Mouse (Mus musculus): ENCODE results near the gene Aldob. TPM values are rescaled to one million over a fixed set of nuclear protein-coding genes. Genes with fewer than 3 reads are reported as not detected.
"Not testable (repeated sequence)": the region's sequence is repeated elsewhere in the genome, so short reads cannot be mapped to it uniquely, and the experiment has no call there.

Gene Aldob
- polyA plus RNA-seq, 1 experiment from 2014 or later: 929 TPM

DNA sequence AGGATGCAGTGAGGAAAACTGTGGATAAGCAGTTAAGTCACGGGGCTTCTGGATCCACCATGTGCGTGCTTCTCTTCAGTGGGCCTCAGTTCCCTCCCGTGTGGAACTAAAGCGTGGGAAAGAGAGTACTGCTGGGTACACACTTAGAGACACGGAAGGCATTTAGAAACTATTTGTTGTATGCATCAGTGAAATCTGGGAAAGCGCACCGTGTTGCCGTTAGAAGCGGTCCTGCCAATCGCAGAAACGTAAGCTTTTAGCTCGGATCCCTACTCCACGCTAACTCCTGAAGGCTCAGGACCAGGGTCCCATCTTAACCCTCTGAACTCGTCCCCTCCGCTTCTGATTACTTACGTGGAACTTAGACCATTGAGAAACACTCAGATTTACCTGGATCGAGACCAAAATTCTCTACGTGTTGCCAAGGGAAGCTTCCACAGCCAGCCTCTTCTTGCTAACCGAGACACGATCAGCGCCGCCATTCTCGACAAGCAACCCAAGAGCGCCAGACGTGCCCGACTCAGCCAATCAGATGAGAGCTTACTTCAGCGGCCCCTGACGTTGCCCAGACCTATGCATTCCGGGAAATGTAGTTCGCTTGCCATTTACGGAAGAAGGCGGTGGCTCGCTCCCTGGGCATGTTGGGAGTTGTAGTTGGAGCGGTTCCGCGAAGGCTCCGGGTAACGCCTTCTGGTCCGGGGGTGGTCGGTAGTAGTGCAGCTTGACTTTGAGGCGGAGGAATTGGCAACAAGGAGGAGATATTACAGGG lies 28.6 kb downstream of the Aldob start, which contains the start of the genes Mrpl50 and Zfp189:
Mrpl50 (minus strand) TSS at position 522 of the 769 bp plus-strand sequence.
Zfp189 (plus strand) TSS at position 605 of the 769 bp plus-strand sequence.
- peak within 1 kb of the TSS; percentile 71 for H3K9ac ChIP-seq (ENCODE audit: low read depth, low read length)
- under 1% methylated on average over 41 of the region's 41 CpGs for WGBS
- no peak for TF ChIP-seq CTCF (IDR thresholded peaks at IDR 0.05; ENCODE audit: low read depth)
- H3K4me1 ChIP-seq (replicated peaks; ENCODE audit: insufficient read depth, low read length): peaks cover 3% of the 10 kb centered on the region; the same call in 1 of the 2 replicates
- DNase-seq (ENCODE audit: low spot score) (peak; percentile 99), ATAC-seq (replicated peaks; ENCODE audit: low FRiP score, low read depth) (peak; percentile 99)
- 0 out of 2 replicates have a peak, but pooled peaks cover 3% of the 10 kb centered on the region for H3K36me3 ChIP-seq (ENCODE audit: insufficient read depth, low read length)
- H3K9me3 ChIP-seq (replicated peaks; ENCODE audit: low read length): no peaks in the 10 kb centered on the region
- peak within 1 kb of the TSS; percentile 76 for H3K4me2 ChIP-seq (ENCODE audit: low read length)
- H3K27ac ChIP-seq: peak within 1 kb of the TSS; percentile 72
- peak within 1 kb of the TSS; percentile 71 for H3K4me3 ChIP-seq (replicated peaks; ENCODE audit: low read depth, low read length)
- H3K27me3 ChIP-seq (ENCODE audit: insufficient read depth, low read length): no peaks in the 10 kb centered on the region

GRCm38 (mm10) chr4:49519476-49519875 lies 29.9 kb downstream of the Aldob start:
- Histone ChIP-seq H3K4me2 (ENCODE audit: low read length) (peak overlapping the region; percentile 45; the same call in 1 of the 2 replicates), H3K36me3 (ENCODE audit: insufficient read depth, low read length) (0 out of 2 replicates have a peak, but pooled peaks cover 3% of the 10 kb centered on the region), H3K4me1 (replicated peaks; ENCODE audit: insufficient read depth, low read length) (peaks cover 3% of the 10 kb centered on the region; the same call in 1 of the 2 replicates), H3K9me3 (replicated peaks; ENCODE audit: low read length) (no peaks in the 10 kb centered on the region), H3K27me3 (ENCODE audit: insufficient read depth, low read length) (no peaks in the 10 kb centered on the region), H3K9ac (ENCODE audit: low read depth, low read length) (no peak overlapping the region), H3K27ac (no peak overlapping the region), H3K4me3 (replicated peaks; ENCODE audit: low read depth, low read length) (no peak overlapping the region)
- no peak for ATAC-seq (replicated peaks; ENCODE audit: low FRiP score, low read depth)
- WGBS: 78% methylated on average over 5 of the region's 5 CpGs
- peak; percentile 14 for DNase-seq (ENCODE audit: low spot score)
- peak; percentile 39; the same call in 1 of the 2 replicates for TF ChIP-seq CTCF (IDR thresholded peaks at IDR 0.05; ENCODE audit: low read depth)

- WGBS: 95% methylated on average over 6 of the region's 6 CpGs
- DNase-seq (ENCODE audit: low spot score) (no peak), ATAC-seq (replicated peaks; ENCODE audit: low FRiP score, low read depth) (no peak)
- Histone ChIP-seq H3K4me3 (replicated peaks; ENCODE audit: low read depth, low read length) (no peak overlapping the region), H3K4me2 (ENCODE audit: low read length) (no peak overlapping the region), H3K4me1 (replicated peaks; ENCODE audit: insufficient read depth, low read length) (0 out of 2 replicates have a peak, but pooled peaks cover 3% of the 10 kb centered on the region), H3K9me3 (replicated peaks; ENCODE audit: low read length) (no peaks in the 10 kb centered on the region), H3K27me3 (ENCODE audit: insufficient read depth, low read length) (no peaks in the 10 kb centered on the region), H3K36me3 (ENCODE audit: insufficient read depth, low read length) (peaks cover 25% of the 10 kb centered on the region), H3K9ac (ENCODE audit: low read depth, low read length) (no peak overlapping the region), H3K27ac (no peak overlapping the region)
- TF ChIP-seq CTCF (IDR thresholded peaks at IDR 0.05; ENCODE audit: low read depth): no peak
Measured at GRCm38 (mm10) chr4:49514441-49514840, 34.9 kb downstream of the Aldob start.

GRCm38 (mm10) chr4:49512636-49513035 lies 36.7 kb downstream of the Aldob start:
- Histone ChIP-seq H3K4me1 (replicated peaks; ENCODE audit: insufficient read depth, low read length) (no peaks in the 10 kb centered on the region), H3K9ac (ENCODE audit: low read depth, low read length) (no peak overlapping the region), H3K27ac (no peak overlapping the region), H3K4me3 (replicated peaks; ENCODE audit: low read depth, low read length) (no peak overlapping the region), H3K36me3 (ENCODE audit: insufficient read depth, low read length) (peaks cover 25% of the 10 kb centered on the region), H3K27me3 (ENCODE audit: insufficient read depth, low read length) (no peaks in the 10 kb centered on the region), H3K4me2 (ENCODE audit: low read length) (no peak overlapping the region), H3K9me3 (replicated peaks; ENCODE audit: low read length) (no peaks in the 10 kb centered on the region)
- TF ChIP-seq CTCF (IDR thresholded peaks at IDR 0.05; ENCODE audit: low read depth): no peak
- 89% methylated on average over 4 of the region's 4 CpGs for WGBS
- DNase-seq (ENCODE audit: low spot score): no peak
- no peak for ATAC-seq (replicated peaks; ENCODE audit: low FRiP score, low read depth)

DNA sequence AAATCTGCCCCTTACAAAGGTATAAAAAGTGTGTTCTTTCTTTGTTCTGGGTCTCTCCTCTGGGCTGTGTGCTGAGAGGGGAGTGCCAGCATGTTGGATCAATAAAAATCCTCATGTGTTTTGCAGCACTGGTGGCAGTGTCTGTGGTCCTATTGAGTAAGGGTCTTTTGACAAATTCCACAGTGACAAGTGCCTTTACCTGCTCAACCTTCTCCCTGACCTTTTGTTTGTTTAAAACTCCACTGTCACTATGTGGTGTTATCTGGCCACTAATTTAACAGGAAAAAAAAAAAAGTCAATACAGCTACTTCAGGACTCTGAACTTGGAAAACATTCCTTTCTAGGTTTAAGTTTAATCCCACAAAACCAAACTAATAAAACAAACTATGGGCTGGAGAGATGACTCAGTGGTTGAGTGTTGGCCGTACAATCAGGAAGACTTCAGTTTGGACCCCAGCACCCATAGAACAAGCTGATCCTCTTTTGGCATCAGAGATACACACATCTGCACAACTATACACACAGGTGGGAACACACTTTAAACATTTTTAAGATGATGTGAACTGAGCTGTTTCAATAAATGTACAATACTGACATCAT lies 39.0 kb downstream of the Aldob start:
- H3K36me3 ChIP-seq (ENCODE audit: insufficient read depth, low read length): peaks cover 25% of the 10 kb centered on the region
- H3K9ac ChIP-seq (ENCODE audit: low read depth, low read length); ATAC-seq (replicated peaks; ENCODE audit: low FRiP score, low read depth); H3K4me2 ChIP-seq (ENCODE audit: low read length); H3K4me1 ChIP-seq (replicated peaks; ENCODE audit: insufficient read depth, low read length); DNase-seq (ENCODE audit: low spot score); H3K9me3 ChIP-seq (replicated peaks; ENCODE audit: low read length); H3K27me3 ChIP-seq (ENCODE audit: insufficient read depth, low read length); H3K4me3 ChIP-seq (replicated peaks; ENCODE audit: low read depth, low read length); H3K27ac ChIP-seq: not testable (repeated sequence)
- 72% methylated on average over 1 of the region's 1 CpGs for WGBS

DNA sequence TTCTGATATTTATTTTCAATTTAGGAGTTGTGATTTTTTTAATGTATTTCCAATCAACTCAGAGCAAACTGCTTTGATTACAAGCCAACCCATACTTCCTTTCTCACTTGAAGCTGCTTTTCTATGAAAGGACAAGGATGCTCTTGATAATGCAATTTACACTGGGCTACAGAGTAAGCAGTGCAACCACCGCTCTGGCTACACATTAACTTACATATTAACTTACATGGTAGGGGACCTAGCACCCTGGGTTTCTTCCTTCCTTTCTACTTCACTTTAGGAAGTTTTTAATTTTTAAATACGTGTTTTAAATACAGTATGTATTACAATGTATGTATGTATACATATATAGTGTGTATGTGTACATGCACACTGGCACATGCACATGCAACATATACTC lies 40.2 kb downstream of the Aldob start:
- Histone ChIP-seq H3K4me3 (replicated peaks; ENCODE audit: low read depth, low read length) (no peak overlapping the region), H3K9ac (ENCODE audit: low read depth, low read length) (no peak overlapping the region), H3K4me1 (replicated peaks; ENCODE audit: insufficient read depth, low read length) (no peaks in the 10 kb centered on the region), H3K27me3 (ENCODE audit: insufficient read depth, low read length) (no peaks in the 10 kb centered on the region), H3K27ac (no peak overlapping the region), H3K4me2 (ENCODE audit: low read length) (no peak overlapping the region), H3K36me3 (ENCODE audit: insufficient read depth, low read length) (peaks cover 25% of the 10 kb centered on the region), H3K9me3 (replicated peaks; ENCODE audit: low read length) (no peaks in the 10 kb centered on the region)
- ATAC-seq (replicated peaks; ENCODE audit: low FRiP score, low read depth) (no peak), DNase-seq (ENCODE audit: low spot score) (no peak)
- 77% methylated on average over 2 of the region's 2 CpGs for WGBS
- no peak for TF ChIP-seq CTCF (IDR thresholded peaks at IDR 0.05; ENCODE audit: low read depth)

Data from kidney, postnatal 0 days (tissue).